Mouse (Mus musculus): ENCODE results near the gene Tnk1.

GRCm38 (mm10) chr11:69803786-69804651, 54.5 kb downstream of the Tnk1 start:
- TF ChIP-seq CHD1 (IDR thresholded peaks at IDR 0.05; ENCODE audit: low read depth, low read length) (no peak), POLR2A (IDR thresholded peaks at IDR 0.05; ENCODE audit: control insufficient read depth in 1 of 2, insufficient read depth in 1 of 2, low read depth in 1 of 2, low read length in 2 of 2, poor library complexity in 1 of 2) (peak; percentile 54 to 68; a peak in 3 of 4 replicates), CTCF (IDR thresholded peaks at IDR 0.05 in 2 of 3, conservative IDR thresholded peaks at IDR 0.05 in 1 of 3; ENCODE audit: control insufficient read depth in 1 of 3, insufficient read depth in 1 of 3, low read depth in 2 of 3, low read length in 3 of 3, poor library complexity in 1 of 3, severe bottlenecking in 1 of 3) (peak in 2 of 3 experiments; percentile 62 to 74; a peak in 4 of 6 replicates), RAD21 (IDR thresholded peaks at IDR 0.05; ENCODE audit: low read depth, low read length) (peak; percentile 24), EP300 (IDR thresholded peaks at IDR 0.05; ENCODE audit: low read depth in 1 of 2, low read length in 2 of 2) (no peak), NELFE (IDR thresholded peaks at IDR 0.05; ENCODE audit: low read depth, low read length) (peak; percentile 14; the same call in 1 of the 2 replicates), ZNF384 (IDR thresholded peaks at IDR 0.05; ENCODE audit: low read depth, low read length) (no peak), POLR2AphosphoS5 (IDR thresholded peaks at IDR 0.05; ENCODE audit: borderline replicate concordance, low read depth, low read length) (no peak), GABPA (IDR thresholded peaks at IDR 0.05; ENCODE audit: low read depth, low read length) (no peak), SMC3 (IDR thresholded peaks at IDR 0.05; ENCODE audit: low read depth, low read length) (peak; percentile 53)

Data from MEL (cell line).